In genomic region chr2:150687871-150688540, GRCm38 (mm10) we compare ENCODE assay signal across 8 mouse cellular contexts. TPM values are rescaled to one million over a fixed set of nuclear protein-coding genes. Genes with fewer than 3 reads are reported as not detected.
DNase-seq lines count a peak whose midpoint lies in the region; TF ChIP-seq lines count a peak whose summit lies in the region.
"Had no signal": no experiment of that assay in that cellular context is flagged by ENCODE, and none has a peak within 500 bp of the region (broad histone marks: within the 10 kb centered on the region; RNA-seq: fewer than 3 reads in every experiment).

No protein-coding gene starts in this region.

- no peak overlapping the region for H3K27ac ChIP-seq in ES-Bruce4 (ENCODE audit: insufficient read depth, low read length)
- peak overlapping the region; percentile 70 for H3K27ac ChIP-seq in hindbrain, embryonic 10.5 days
- H3K27ac ChIP-seq in midbrain, embryonic 10.5 days (replicated peaks), result no peak overlapping the region
- no peak overlapping the region for H3K27ac ChIP-seq in cerebellum, adult 2 months (ENCODE audit: insufficient read depth, low read length)
- H3K27ac ChIP-seq: liver, embryonic 14.5 days had no signal

- no peak for TF ChIP-seq CTCF in E14TG2a.4 (conservative IDR thresholded peaks at IDR 0.05; ENCODE audit: low read length)
- no peak for TF ChIP-seq CTCF in ES-Bruce4 (IDR thresholded peaks at IDR 0.05; ENCODE audit: low read depth, low read length)
- TF ChIP-seq CTCF in cerebellum, adult 2 months (IDR thresholded peaks at IDR 0.05; ENCODE audit: borderline replicate concordance, insufficient read depth, low read depth, low read length), result no peak

- H3K4me3 ChIP-seq in E14TG2a.4 (replicated peaks; ENCODE audit: low read length) (peak overlapping the region; percentile 80), ES-Bruce4 (ENCODE audit: low read depth, low read length) (peak overlapping the region; percentile 55)
- peak overlapping the region; percentile 57 for H3K4me3 ChIP-seq in hindbrain, embryonic 10.5 days
- peak overlapping the region; percentile 59 for H3K4me3 ChIP-seq in midbrain, embryonic 10.5 days
- no peak overlapping the region for H3K4me3 ChIP-seq in cerebellum, adult 2 months (replicated peaks; ENCODE audit: insufficient read depth, low read depth, low read length)

- H3K9me3 ChIP-seq in E14TG2a.4 (ENCODE audit: low read length) (no peaks in the 10 kb centered on the region), ES-Bruce4 (replicated peaks; ENCODE audit: control insufficient read depth, insufficient read depth, low read length, poor library complexity, severe bottlenecking) (peaks cover 4% of the 10 kb centered on the region)
- no peaks in the 10 kb centered on the region for H3K9me3 ChIP-seq in hindbrain, embryonic 10.5 days
- H3K9me3 ChIP-seq in midbrain, embryonic 10.5 days (replicated peaks), result no peaks in the 10 kb centered on the region

- peak; percentile 40 for DNase-seq in hindbrain, embryonic 10.5 days (ENCODE audit: low spot score)
- peak; percentile 33 for DNase-seq in midbrain, embryonic 10.5 days (ENCODE audit: low spot score)
- no peak for DNase-seq in right cerebral cortex, postnatal 10 days (ENCODE audit: low spot score in 2 of 2)
- DNase-seq in cerebellum, adult 2 months, result no peak
- no peak for DNase-seq in urinary bladder, postnatal 4 days (ENCODE audit: low spot score in 2 of 2)

- WGBS in hindbrain, embryonic 10.5 days, result 4% methylated on average over 23 of the region's 23 CpGs
- 4% methylated on average over 23 of the region's 23 CpGs for WGBS in midbrain, embryonic 10.5 days
- 5% methylated on average over 23 of the region's 23 CpGs for WGBS in cerebellum, adult 2 months

- no peaks in the 10 kb centered on the region for H3K36me3 ChIP-seq in E14TG2a.4 (ENCODE audit: insufficient read depth, low read length)
- H3K36me3 ChIP-seq in ES-Bruce4 (ENCODE audit: control insufficient read depth, insufficient read depth, low read length, poor library complexity, severe bottlenecking), result no peaks in the 10 kb centered on the region
- no peaks in the 10 kb centered on the region for H3K36me3 ChIP-seq in hindbrain, embryonic 10.5 days
- H3K36me3 ChIP-seq in midbrain, embryonic 10.5 days, result no peaks in the 10 kb centered on the region

- H3K9ac ChIP-seq in ES-Bruce4 (ENCODE audit: low read depth, poor library complexity, severe bottlenecking), result peak overlapping the region; percentile 62
- H3K9ac ChIP-seq: liver, embryonic 14.5 days had no signal

- H3K4me1 ChIP-seq in E14TG2a.4 (replicated peaks; ENCODE audit: low read depth, low read length) (peaks cover 17% of the 10 kb centered on the region), ES-Bruce4 (ENCODE audit: control insufficient read depth, insufficient read depth, low read length) (no peaks in the 10 kb centered on the region)
- peaks cover 21% of the 10 kb centered on the region for H3K4me1 ChIP-seq in hindbrain, embryonic 10.5 days (replicated peaks)
- H3K4me1 ChIP-seq in midbrain, embryonic 10.5 days, result peaks cover 30% of the 10 kb centered on the region
- no peaks in the 10 kb centered on the region for H3K4me1 ChIP-seq in cerebellum, adult 2 months (ENCODE audit: control insufficient read depth, insufficient read depth, low read length)

- TF ChIP-seq POLR2A in ES-Bruce4 (IDR thresholded peaks at IDR 0.05; ENCODE audit: insufficient read depth, low read length), result no peak
- no peak for TF ChIP-seq POLR2A in cerebellum, adult 2 months (IDR thresholded peaks at IDR 0.05; ENCODE audit: borderline replicate concordance, insufficient read depth, low read length)

- H3K27me3 ChIP-seq in E14TG2a.4 (ENCODE audit: insufficient read depth, low read length), result peaks cover 76% of the 10 kb centered on the region
- 0 out of 2 replicates have a peak, but pooled peaks cover 6% of the 10 kb centered on the region for H3K27me3 ChIP-seq in ES-Bruce4 (ENCODE audit: control insufficient read depth, insufficient read depth, low read length, poor library complexity, severe bottlenecking)
- H3K27me3 ChIP-seq in hindbrain, embryonic 10.5 days (ENCODE audit: insufficient read depth, poor library complexity, severe bottlenecking), result peaks cover 85% of the 10 kb centered on the region
- peaks cover 89% of the 10 kb centered on the region for H3K27me3 ChIP-seq in midbrain, embryonic 10.5 days (ENCODE audit: low read depth, poor library complexity, severe bottlenecking)
- H3K27me3 ChIP-seq in cerebellum, adult 2 months (ENCODE audit: control insufficient read depth, insufficient read depth, low read length), result no peaks in the 10 kb centered on the region; the same call in 1 of the 2 replicates

- no peak for TF ChIP-seq EP300 in ES-Bruce4 (IDR thresholded peaks at IDR 0.05; ENCODE audit: insufficient read depth, low read depth, low read length)

RNA-seq across cellular contexts. Expression of gene Vsx1, which starts 1.2 kb away (rescaled TPM):
- polyA plus RNA-seq in ES-Bruce4 (2011; ENCODE audit: insufficient read depth, insufficient read length, low read depth, missing spikeins), result 0.57 and 0.58 TPM in 2 replicates
- 1.0 TPM in 2 replicates for polyA plus RNA-seq in hindbrain, embryonic 10.5 days (2016; fragmentation: Nextera tagmentation; extraction: Ambion mirVana)
- polyA plus RNA-seq in midbrain, embryonic 10.5 days (2016; fragmentation: Nextera tagmentation; extraction: Ambion mirVana), result 0.19 and 0.56 TPM in 2 replicates
- 0.06 TPM in 1 of 2 replicates, not detected in the other for polyA plus RNA-seq in cerebellum, adult 2 months (2012; rRNA removed)
- polyA plus RNA-seq: liver, embryonic 14.5 days had no signal

RNA-seq across cellular contexts. Expression of gene Acss1, which starts 19.7 kb away (rescaled TPM):
- polyA plus RNA-seq in ES-Bruce4 (2011; ENCODE audit: insufficient read depth, insufficient read length, low read depth, missing spikeins), result 9.8 and 10.4 TPM in 2 replicates
- polyA plus RNA-seq in hindbrain, embryonic 10.5 days (2016; fragmentation: Nextera tagmentation; extraction: Ambion mirVana), result 16.2 and 34.1 TPM in 2 replicates
- polyA plus RNA-seq in midbrain, embryonic 10.5 days (2016; fragmentation: Nextera tagmentation; extraction: Ambion mirVana), result 9.2 and 20.5 TPM in 2 replicates
- 15.4 and 15.7 TPM in 2 replicates for polyA plus RNA-seq in cerebellum, adult 2 months (2012; rRNA removed)

Comparison
In these comparisons a context has a peak if more than half of its experiments do, and no peak if none do; other contexts are left out.
1. DNase-seq: peak in hindbrain, embryonic 10.5 days (single experiment) and midbrain, embryonic 10.5 days (single experiment); none in right cerebral cortex, postnatal 10 days (0 of 2), cerebellum, adult 2 months (0 of 2) and urinary bladder, postnatal 4 days (0 of 2).